Mouse (Mus musculus) kidney, embryonic 14.5 days (tissue): ENCODE measurements around the gene Sbno2. TPM values are rescaled to one million over a fixed set of nuclear protein-coding genes. Genes with fewer than 3 reads are reported as not detected.
A peak's percentile ranks its signal among the peaks of the same experiment; 100 is the strongest.

Experiments used
- ATAC-seq: fragments of 200-750 bp; cut with Nextera tagmentation; 2 replicates; pipeline ENCODE4 v1.8.0; 2017; ENCODE audit warnings: moderate number of reproducible peaks, mild to moderate bottlenecking, moderate TSS enrichment, moderate library complexity; ENCODE audit not compliant: low FRiP score, low TSS enrichment
- H3K27ac ChIP-seq: fragments of 300-500 bp; sonication (generic); 2 replicates; pipeline ENCODE4 v1.5.1; 2014; ENCODE audit warnings: low read depth, mild to moderate bottlenecking, low read length, moderate library complexity, mixed read lengths
- H3K27me3 ChIP-seq: fragments of 300-500 bp; sonication (generic); 2 replicates; pipeline ENCODE4 v1.6.1; 2014; ENCODE audit warnings: mild to moderate bottlenecking, low read length; ENCODE audit not compliant: control insufficient read depth, insufficient read depth
- H3K36me3 ChIP-seq: fragments of 300-500 bp; sonication (generic); 2 replicates; pipeline ENCODE4 v1.6.1; 2014; ENCODE audit warnings: low read length, mixed read lengths; ENCODE audit not compliant: control insufficient read depth, insufficient read depth
- H3K4me1 ChIP-seq: fragments of 300-500 bp; sonication (generic); 2 replicates; pipeline ENCODE4 v1.6.1; 2014; ENCODE audit warnings: low read length, mixed read lengths; ENCODE audit not compliant: control insufficient read depth, insufficient read depth
- H3K4me2 ChIP-seq: fragments of 300-500 bp; sonication (generic); replicated peaks from 2 replicates; pipeline ENCODE4 v1.6.1; 2014; ENCODE audit warnings: low read depth, mild to moderate bottlenecking, low read length
- H3K4me3 ChIP-seq: fragments of 300-500 bp; sonication (generic); 2 replicates; pipeline ENCODE4 v1.5.1; 2014; ENCODE audit warnings: mild to moderate bottlenecking, low read length
- H3K9ac ChIP-seq: fragments of 300-500 bp; sonication (generic); 2 replicates; pipeline ENCODE4 v1.6.1; 2014; ENCODE audit warnings: low read depth, mild to moderate bottlenecking, low read length, moderate library complexity
- H3K9me3 ChIP-seq: fragments of 300-500 bp; sonication (generic); 2 replicates; pipeline ENCODE4 v1.6.1; 2016; ENCODE audit warnings: low read length; ENCODE audit not compliant: control insufficient read depth
- WGBS: fragments of 180-500 bp; shearing (Covaris S2); extraction: QIAGEN DNeasy Blood & Tissue Kit; methylation state at CpG from one replicate; pipeline ENCODE4 v1.1.7; 2014; 5-methylcytosine and 5-hydroxymethylcytosine counted together
- polyA plus RNA-seq: library from polyadenylated mRNA; unstranded; fragments of >200 nt; fragmentation: Nextera tagmentation; extraction: Ambion mirVana; gene quantifications from 2 replicates; pipeline ENCODE4 v1.2.1, GENCODE M21; 2014

Sbno2 gene
- polyA plus RNA-seq, 1 experiment from 2014 or later, result 14.8 TPM

- ATAC-seq, result peak; percentile 78
- Histone ChIP-seq H3K27me3 (no peaks in the 10 kb centered on the region), H3K4me2 (peak overlapping the region; percentile 87), H3K36me3 (peaks cover 55% of the 10 kb centered on the region), H3K27ac (peak overlapping the region; percentile 99), H3K9me3 (no peaks in the 10 kb centered on the region), H3K4me3 (peak overlapping the region; percentile 97), H3K9ac (peak overlapping the region; percentile 99), H3K4me1 (peaks cover 49% of the 10 kb centered on the region)
- under 1% methylated on average over 88 of the region's 88 CpGs for WGBS
These were observed 44.2 kb upstream of the Sbno2 start for GRCm38 (mm10) chr10:80149291-80150225.

GRCm38 (mm10) chr10:80148610-80149290, 43.4 kb upstream of the Sbno2 start:
- WGBS, result under 1% methylated on average over 53 of the region's 57 CpGs
- Histone ChIP-seq H3K36me3 (peaks cover 55% of the 10 kb centered on the region), H3K9ac (peak overlapping the region; percentile 72), H3K4me2 (peak overlapping the region; percentile 87), H3K27ac (peak overlapping the region; percentile 98), H3K4me1 (peaks cover 41% of the 10 kb centered on the region), H3K9me3 (no peaks in the 10 kb centered on the region), H3K4me3 (peak overlapping the region; percentile 97), H3K27me3 (no peaks in the 10 kb centered on the region)
- peak; percentile 43 for ATAC-seq

GRCm38 (mm10) chr10:80147719-80148601, 42.6 kb upstream of the Sbno2 start, which contains the start of gene Midn:
Midn (plus strand) TSS chr10:80148272.
- Histone ChIP-seq H3K4me2 (peak within 1 kb of the TSS; percentile 87), H3K9ac (peak within 1 kb of the TSS; percentile 72), H3K27ac (peak within 1 kb of the TSS; percentile 98), H3K4me1 (peaks cover 34% of the 10 kb centered on the region), H3K27me3 (no peaks in the 10 kb centered on the region), H3K4me3 (peak within 1 kb of the TSS; percentile 97), H3K36me3 (peaks cover 51% of the 10 kb centered on the region), H3K9me3 (no peaks in the 10 kb centered on the region)
- 2% methylated on average over 39 of the region's 42 CpGs for WGBS
- peak; percentile 53 for ATAC-seq

GRCm38 (mm10) chr10:80147146-80147718, 41.9 kb upstream of the Sbno2 start:
- ATAC-seq, result peak; percentile 0; the same call in 1 of the 2 replicates
- Histone ChIP-seq H3K27me3 (no peaks in the 10 kb centered on the region), H3K4me3 (peak overlapping the region; percentile 97), H3K9me3 (no peaks in the 10 kb centered on the region), H3K9ac (peak overlapping the region; percentile 72), H3K36me3 (peaks cover 45% of the 10 kb centered on the region), H3K4me2 (peak overlapping the region; percentile 87), H3K27ac (peak overlapping the region; percentile 98), H3K4me1 (peaks cover 29% of the 10 kb centered on the region)
- 74% methylated on average over 5 of the region's 5 CpGs for WGBS

DNA sequence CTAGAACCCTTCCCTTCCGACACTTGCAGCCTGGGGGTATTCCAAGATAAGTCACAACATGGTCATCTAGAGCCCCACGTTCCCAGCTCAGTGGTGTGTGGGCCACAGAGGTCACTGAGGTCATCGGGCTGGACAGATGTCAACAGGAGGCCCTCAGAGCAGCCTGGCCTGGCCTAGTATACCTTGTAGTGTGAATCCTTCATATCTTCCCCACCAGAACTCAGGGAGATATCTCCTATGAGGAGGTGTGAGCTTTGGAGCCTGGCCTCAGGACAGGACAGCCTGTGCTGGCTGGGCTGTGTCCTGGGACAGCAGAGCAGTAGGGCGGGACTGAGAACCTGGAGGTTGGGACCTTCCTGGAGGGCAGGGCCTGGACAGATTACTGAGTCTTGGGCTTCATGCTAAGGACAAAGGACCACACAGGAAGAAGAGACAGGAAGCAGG, 41.2 kb upstream of the Sbno2 start:
- Histone ChIP-seq H3K4me1 (peaks cover 27% of the 10 kb centered on the region), H3K27ac (peak overlapping the region; percentile 98; the same call in 1 of the 2 replicates), H3K36me3 (peaks cover 39% of the 10 kb centered on the region), H3K4me3 (0 out of 2 replicates have a peak overlapping the region, but pooled peaks have one; percentile 6), H3K4me2 (no peak overlapping the region), H3K27me3 (no peaks in the 10 kb centered on the region), H3K9me3 (no peaks in the 10 kb centered on the region), H3K9ac (no peak overlapping the region)
- no peak for ATAC-seq
- WGBS, result 61% methylated on average over 4 of the region's 4 CpGs

GRCm38 (mm10) chr10:80145896-80146295, 40.5 kb upstream of the Sbno2 start:
- H3K36me3 ChIP-seq, result peaks cover 33% of the 10 kb centered on the region
- no peak overlapping the region for H3K9ac ChIP-seq
- H3K4me2 ChIP-seq, result no peak overlapping the region
- H3K9me3 ChIP-seq, result no peaks in the 10 kb centered on the region
- no peak for ATAC-seq
- WGBS, result 85% methylated on average over 6 of the region's 6 CpGs
- H3K27me3 ChIP-seq, result no peaks in the 10 kb centered on the region
- peak overlapping the region; percentile 7; the same call in 1 of the 2 replicates for H3K27ac ChIP-seq
- no peak overlapping the region for H3K4me3 ChIP-seq
- peaks cover 30% of the 10 kb centered on the region for H3K4me1 ChIP-seq

DNA sequence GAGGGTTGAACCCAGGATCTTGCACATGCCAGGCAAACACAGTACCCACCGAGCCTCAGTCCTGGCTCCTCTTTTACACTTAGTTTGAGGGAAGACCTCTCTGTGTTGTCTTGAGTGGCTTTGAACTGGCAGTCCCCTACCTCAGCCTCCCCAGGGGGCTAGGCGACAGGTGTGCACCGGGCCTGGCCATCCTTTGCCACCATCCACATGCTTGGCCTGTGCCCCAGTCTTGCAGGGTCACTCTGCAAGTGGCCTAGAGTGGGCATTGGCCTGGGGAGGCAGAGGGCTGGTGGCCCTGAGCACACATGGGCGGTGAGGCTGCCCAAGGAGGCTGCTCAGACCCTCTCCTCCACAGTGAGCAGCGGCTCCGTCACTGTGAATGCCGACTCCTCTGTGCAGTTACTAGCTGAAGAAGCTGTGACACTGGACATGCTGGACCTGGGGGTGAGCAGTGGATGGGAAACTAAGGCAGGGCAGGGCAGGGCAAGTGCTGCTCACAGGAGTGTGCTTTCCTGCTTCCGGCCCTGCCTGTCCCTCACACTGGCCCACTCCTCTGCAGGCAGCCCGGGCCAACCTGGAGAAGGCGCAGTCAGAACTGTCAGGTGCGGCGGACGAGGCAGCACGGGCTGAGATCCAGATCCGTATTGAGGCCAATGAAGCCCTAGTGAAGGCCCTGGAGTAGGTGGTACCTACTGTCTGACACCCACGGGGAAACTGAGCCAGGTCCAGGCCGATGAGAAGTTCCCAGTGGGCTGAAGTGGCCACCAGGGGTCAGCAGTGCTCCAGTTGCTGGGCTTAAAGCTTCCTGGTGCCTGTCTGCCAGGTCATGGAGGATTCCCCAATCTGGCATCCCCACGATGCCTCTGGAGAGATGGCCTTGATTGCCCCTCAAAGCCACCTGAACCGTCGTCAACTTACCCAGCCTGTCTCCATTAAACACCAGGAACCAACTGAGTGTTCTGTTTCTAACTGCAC, 39.8 kb upstream of the Sbno2 start:
- Histone ChIP-seq H3K4me2 (no peak overlapping the region), H3K9ac (no peak overlapping the region), H3K9me3 (no peaks in the 10 kb centered on the region), H3K4me3 (no peak overlapping the region), H3K36me3 (peaks cover 33% of the 10 kb centered on the region), H3K27ac (peak overlapping the region; percentile 7; the same call in 1 of the 2 replicates), H3K4me1 (peaks cover 31% of the 10 kb centered on the region), H3K27me3 (no peaks in the 10 kb centered on the region)
- 77% methylated on average over 20 of the region's 20 CpGs for WGBS
- ATAC-seq, result no peak
